Mouse (Mus musculus) stomach, embryonic 16.5 days (tissue): ENCODE data around the gene Misp. TPM values are rescaled to one million over a fixed set of nuclear protein-coding genes. Genes with fewer than 3 reads are reported as not detected.

Experiments
- ATAC-seq: fragments of 200-750 bp; cut with Nextera tagmentation; 2 replicates; pipeline ENCODE4 v1.8.0; 2017; ENCODE audit warnings: moderate number of reproducible peaks, moderate TSS enrichment; ENCODE audit not compliant: insufficient read depth, low FRiP score
- H3K27ac ChIP-seq: fragments of 300-500 bp; sonication (generic); 2 replicates; pipeline ENCODE4 v1.5.1; 2014; ENCODE audit warnings: low read length
- H3K27me3 ChIP-seq: fragments of 300-500 bp; sonication (generic); 2 replicates; pipeline ENCODE4 v1.6.1; 2014; ENCODE audit warnings: low read length, control low read depth, mixed read lengths; ENCODE audit not compliant: control insufficient read depth, insufficient read depth
- H3K36me3 ChIP-seq: fragments of 300-500 bp; sonication (generic); 2 replicates; pipeline ENCODE4 v1.6.1; 2014; ENCODE audit warnings: low read length; ENCODE audit not compliant: control insufficient read depth, insufficient read depth
- H3K4me1 ChIP-seq: fragments of 300-500 bp; sonication (generic); 2 replicates; pipeline ENCODE4 v1.6.1; 2014; ENCODE audit warnings: low read length, control low read depth, mixed read lengths; ENCODE audit not compliant: control insufficient read depth, insufficient read depth
- H3K4me2 ChIP-seq: fragments of 300-500 bp; sonication (generic); 2 replicates; pipeline ENCODE4 v1.6.1; 2014; ENCODE audit warnings: low read depth, low read length, mixed read lengths
- H3K4me3 ChIP-seq: fragments of 300-500 bp; sonication (generic); replicated peaks from 2 replicates; pipeline ENCODE4 v1.5.1; 2014; ENCODE audit warnings: mild to moderate bottlenecking, low read length
- H3K9ac ChIP-seq: fragments of 300-500 bp; sonication (generic); 2 replicates; pipeline ENCODE4 v1.6.1; 2014; ENCODE audit warnings: low read length
- H3K9me3 ChIP-seq: fragments of 300-500 bp; sonication (generic); replicated peaks from 2 replicates; pipeline ENCODE4 v1.6.1; 2016; ENCODE audit warnings: low read length, control low read depth; ENCODE audit not compliant: control insufficient read depth
- WGBS: fragments of 180-500 bp; shearing (Covaris S2); extraction: QIAGEN DNeasy Blood & Tissue Kit; methylation state at CpG from one replicate; pipeline ENCODE4 v1.1.7; 2014; 5-methylcytosine and 5-hydroxymethylcytosine counted together
- polyA plus RNA-seq: library from polyadenylated mRNA; unstranded; fragments of >200 nt; fragmentation: Nextera tagmentation; extraction: Ambion mirVana; gene quantifications from 2 replicates; pipeline ENCODE4 v1.2.1, GENCODE M21; 2015

Misp gene
- polyA plus RNA-seq, 1 experiment from 2014 or later: 50.6 TPM

DNA sequence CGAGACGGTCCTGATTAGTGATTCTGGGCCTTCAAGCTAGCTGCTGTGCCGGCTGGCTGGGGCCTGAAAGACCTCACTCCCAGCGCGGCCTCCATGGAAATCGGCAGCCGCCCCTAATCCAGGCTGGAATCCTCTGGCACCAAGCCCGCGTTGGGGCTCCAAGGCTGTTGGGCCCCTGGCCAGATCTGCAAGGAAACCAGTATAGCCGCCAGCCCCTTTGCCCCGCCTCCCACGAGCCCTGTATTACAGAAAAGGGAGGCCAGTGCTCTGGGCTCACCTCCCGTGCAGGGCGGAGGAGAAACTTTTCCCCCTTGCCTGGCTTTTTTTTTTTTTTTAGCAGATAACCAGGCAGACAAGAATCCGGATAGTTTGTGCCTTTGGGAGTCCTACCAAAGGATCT is 32.6 kb downstream of the Misp start:
- H3K9me3 ChIP-seq: no peaks in the 10 kb centered on the region
- peak overlapping the region; percentile 91 for H3K4me2 ChIP-seq
- peaks cover 47% of the 10 kb centered on the region for H3K4me1 ChIP-seq
- no peaks in the 10 kb centered on the region for H3K27me3 ChIP-seq
- ATAC-seq: peak; percentile 66
- under 1% methylated on average over 15 of the region's 15 CpGs for WGBS
- peak overlapping the region; percentile 84 for H3K9ac ChIP-seq
- peak overlapping the region; percentile 97 for H3K4me3 ChIP-seq
- H3K27ac ChIP-seq: peak overlapping the region; percentile 100
- no peaks in the 10 kb centered on the region for H3K36me3 ChIP-seq

DNA sequence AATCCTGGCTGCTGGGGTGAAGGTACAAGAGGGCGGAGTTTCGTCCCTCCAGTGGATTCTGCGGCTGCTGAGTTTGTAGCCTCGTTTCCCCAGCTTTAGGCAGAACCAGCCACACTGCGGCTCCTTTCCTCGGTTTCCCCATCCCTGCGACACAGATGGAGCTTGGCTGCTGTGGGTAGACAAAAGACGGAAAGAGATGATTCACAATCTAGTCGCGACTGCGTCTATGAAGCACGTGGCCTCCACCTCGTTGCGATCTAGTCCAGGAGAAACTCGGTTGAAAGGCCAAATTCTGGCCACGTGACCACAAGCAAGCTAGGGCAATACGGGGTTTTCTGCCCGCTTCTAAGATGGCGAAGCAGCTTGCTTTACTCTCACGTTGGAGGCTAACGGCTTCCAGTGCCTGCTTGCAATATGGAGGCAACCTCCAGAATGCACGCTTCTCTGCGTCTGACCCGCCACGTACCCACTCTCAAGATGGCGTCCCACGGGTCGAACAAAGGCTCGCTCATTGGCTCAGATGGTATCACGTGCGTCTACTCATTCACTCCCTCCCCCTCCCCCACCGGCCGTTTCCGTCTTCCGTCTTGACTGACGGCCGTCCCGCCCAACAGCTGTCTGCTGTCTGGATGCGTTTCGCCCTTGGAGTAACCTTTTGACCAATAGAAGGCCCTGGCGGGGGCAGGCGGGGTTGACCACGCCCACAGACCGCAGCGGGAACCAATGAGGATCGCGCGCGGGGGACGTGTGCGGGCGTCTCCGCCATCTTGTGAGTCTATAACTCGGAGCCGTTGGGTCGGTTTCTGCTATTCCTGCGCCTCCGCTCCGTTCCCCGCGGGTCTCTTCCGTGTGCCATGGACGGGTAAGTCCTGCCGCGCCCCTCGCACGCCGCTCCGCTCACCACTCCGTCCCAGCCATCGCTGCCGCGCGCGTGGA is 33.3 kb downstream of the Misp start, which contains the start of gene Ptbp1:
TSS of gene Ptbp1 (plus strand) at position 568 of the 936 bp plus-strand sequence.
- Histone ChIP-seq H3K4me2 (peak within 1 kb of the TSS; percentile 91), H3K4me3 (peak within 1 kb of the TSS; percentile 97), H3K36me3 (peaks cover under 1% of the 10 kb centered on the region), H3K9ac (peak within 1 kb of the TSS; percentile 99), H3K4me1 (peaks cover 55% of the 10 kb centered on the region), H3K27me3 (no peaks in the 10 kb centered on the region), H3K27ac (peak within 1 kb of the TSS; percentile 100), H3K9me3 (no peaks in the 10 kb centered on the region)
- under 1% methylated on average over 75 of the region's 75 CpGs for WGBS
- peak; percentile 92 for ATAC-seq

DNA sequence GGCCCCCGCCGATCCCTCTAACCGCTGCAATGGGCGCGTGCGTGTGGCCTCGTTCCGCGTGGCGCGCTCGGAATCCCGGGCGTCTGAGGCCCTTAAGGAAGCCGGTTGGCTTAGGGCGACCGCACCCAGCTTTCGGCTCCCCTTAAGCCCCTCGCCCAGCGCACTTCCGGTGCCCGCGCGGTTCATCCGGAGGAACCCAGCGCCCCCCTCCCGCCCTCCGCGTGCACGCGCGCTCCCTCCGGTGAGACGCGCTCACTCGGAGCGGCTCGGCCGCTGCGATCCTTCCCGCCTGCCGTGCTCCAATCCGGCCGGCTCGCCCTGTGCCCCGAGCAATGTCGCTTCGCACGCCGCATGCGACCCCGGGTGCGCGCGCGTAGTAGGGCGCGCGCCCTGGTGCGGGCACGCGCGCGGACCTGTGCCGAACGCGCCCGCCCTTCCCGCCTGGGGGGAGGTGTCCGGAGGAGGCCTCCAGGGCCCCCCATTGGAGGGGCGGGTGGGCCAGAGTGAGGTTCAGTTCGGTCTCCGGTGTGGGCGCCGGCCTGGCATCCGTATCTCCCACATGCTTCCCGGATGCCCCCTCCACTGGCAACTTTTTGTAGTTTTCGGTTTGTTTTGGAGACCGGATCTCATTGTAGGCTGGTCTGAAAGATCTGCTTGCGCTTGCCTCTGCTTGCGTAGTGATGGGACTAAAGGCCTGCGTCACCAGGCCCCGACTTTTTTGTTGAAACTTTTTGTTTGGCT is 34.2 kb downstream of the Misp start:
- Histone ChIP-seq H3K4me1 (peaks cover 56% of the 10 kb centered on the region), H3K36me3 (peaks cover 9% of the 10 kb centered on the region), H3K27ac (peak overlapping the region; percentile 100), H3K27me3 (no peaks in the 10 kb centered on the region), H3K9me3 (no peaks in the 10 kb centered on the region), H3K9ac (peak overlapping the region; percentile 99), H3K4me3 (peak overlapping the region; percentile 97), H3K4me2 (peak overlapping the region; percentile 89)
- WGBS: under 1% methylated on average over 82 of the region's 83 CpGs
- ATAC-seq: peak; percentile 3; the same call in 1 of the 2 replicates

DNA sequence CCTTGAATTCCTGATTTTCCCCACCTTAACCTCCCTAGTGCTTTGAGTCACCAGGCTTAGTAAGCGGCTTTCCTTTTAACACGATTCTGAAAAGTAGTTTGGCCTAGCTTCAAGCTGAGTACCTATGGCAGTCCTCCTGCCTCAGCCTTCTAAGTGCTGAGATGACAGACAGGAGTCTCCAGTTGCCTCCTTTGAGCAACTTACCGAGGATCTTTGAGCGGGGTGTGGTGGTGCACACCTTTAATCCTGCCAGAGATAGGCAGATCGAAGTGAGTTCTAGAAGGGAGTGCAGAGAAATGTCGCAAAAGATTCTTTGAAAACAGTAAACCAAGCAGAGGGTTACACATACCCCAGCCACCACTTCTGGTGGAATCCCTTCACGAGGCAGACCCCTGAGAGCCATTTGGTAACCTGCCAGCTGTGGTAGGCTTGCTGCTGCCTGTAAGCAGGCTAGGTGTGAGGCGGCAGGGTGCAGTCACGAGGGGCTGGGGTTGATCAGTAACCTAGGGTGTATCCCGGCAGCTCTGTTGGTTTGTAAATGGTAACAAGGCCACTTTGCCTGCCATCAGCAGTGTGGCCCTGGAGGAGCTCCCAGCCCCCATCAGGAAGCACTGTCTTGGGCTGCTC is 34.9 kb downstream of the Misp start:
- Histone ChIP-seq H3K27me3 (no peaks in the 10 kb centered on the region), H3K9ac (peak overlapping the region; percentile 99), H3K36me3 (peaks cover 16% of the 10 kb centered on the region), H3K9me3 (no peaks in the 10 kb centered on the region), H3K4me1 (peaks cover 56% of the 10 kb centered on the region), H3K27ac (peak overlapping the region; percentile 100), H3K4me3 (peak overlapping the region; percentile 97), H3K4me2 (peak overlapping the region; percentile 89)
- WGBS: 2% methylated on average over 10 of the region's 10 CpGs
- ATAC-seq: no peak

DNA sequence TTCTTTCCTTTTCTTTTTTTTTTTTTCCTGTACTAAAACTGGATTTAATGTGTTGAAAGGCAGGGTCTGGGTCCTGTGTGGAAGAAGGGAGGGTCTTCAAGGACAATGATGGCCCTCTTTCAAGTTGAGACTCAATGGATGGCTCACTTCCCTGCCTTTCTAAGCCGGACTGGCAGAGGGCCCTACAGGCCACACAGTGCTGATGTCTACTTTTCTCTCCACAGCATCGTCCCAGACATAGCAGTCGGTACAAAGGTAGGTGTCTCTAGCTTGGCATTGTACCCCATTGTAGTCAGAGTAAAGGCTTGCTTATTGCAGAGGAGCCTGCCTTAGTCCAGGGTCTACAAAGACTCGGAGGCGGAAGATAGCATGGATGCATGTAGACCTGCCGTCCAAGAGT is 35.5 kb downstream of the Misp start:
- H3K4me2 ChIP-seq: peak overlapping the region; percentile 89
- ATAC-seq: no peak
- peak overlapping the region; percentile 99 for H3K9ac ChIP-seq
- H3K9me3 ChIP-seq: no peaks in the 10 kb centered on the region
- H3K4me3 ChIP-seq: peak overlapping the region; percentile 97
- peak overlapping the region; percentile 100 for H3K27ac ChIP-seq
- 19% methylated on average over 6 of the region's 6 CpGs for WGBS
- H3K4me1 ChIP-seq: peaks cover 53% of the 10 kb centered on the region
- H3K27me3 ChIP-seq: no peaks in the 10 kb centered on the region
- peaks cover 20% of the 10 kb centered on the region for H3K36me3 ChIP-seq

DNA sequence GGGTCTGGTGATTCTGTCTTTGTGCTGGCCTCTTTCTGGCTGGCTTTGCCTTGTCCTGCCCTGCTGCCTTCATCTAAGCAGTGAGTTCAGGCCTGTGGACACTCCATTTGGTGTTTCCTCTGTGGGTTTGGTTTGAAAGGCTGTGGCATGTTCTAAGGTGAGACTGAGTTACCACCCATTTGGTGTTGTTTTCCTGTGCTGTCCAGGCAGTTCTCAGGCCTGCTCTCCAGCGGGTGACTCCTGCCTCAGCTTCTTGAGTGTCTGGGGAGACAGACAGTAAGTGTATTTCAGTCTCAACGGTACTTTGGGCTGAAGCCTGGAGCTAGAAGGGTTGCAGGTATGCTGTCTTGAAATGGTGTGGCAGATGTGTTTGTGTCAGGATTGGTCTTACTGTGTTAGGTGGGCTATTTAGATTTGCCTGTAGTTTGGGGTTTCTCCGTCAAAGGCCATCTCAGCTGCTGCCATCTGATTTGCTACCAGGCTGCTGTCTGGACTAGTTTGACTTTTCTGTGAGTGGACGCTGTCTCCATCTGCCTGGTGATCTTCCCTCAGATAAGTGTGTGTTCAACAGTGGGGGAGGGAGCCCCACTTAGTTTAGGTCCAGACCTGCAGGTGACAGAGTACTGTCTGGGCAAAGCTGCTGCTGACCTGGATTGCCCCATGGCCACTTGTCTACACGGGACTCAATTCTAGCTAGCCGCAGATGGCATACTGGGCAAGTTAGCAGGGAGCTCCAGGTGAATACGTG is 36.1 kb downstream of the Misp start:
- H3K9me3 ChIP-seq: no peaks in the 10 kb centered on the region
- H3K27me3 ChIP-seq: no peaks in the 10 kb centered on the region
- peak overlapping the region; percentile 89 for H3K4me2 ChIP-seq
- peak overlapping the region; percentile 100 for H3K27ac ChIP-seq
- H3K36me3 ChIP-seq: peaks cover 25% of the 10 kb centered on the region
- WGBS: 21% methylated on average over 7 of the region's 7 CpGs
- peak overlapping the region; percentile 99 for H3K9ac ChIP-seq
- H3K4me3 ChIP-seq: peak overlapping the region; percentile 97
- peaks cover 47% of the 10 kb centered on the region for H3K4me1 ChIP-seq
- no peak for ATAC-seq

DNA sequence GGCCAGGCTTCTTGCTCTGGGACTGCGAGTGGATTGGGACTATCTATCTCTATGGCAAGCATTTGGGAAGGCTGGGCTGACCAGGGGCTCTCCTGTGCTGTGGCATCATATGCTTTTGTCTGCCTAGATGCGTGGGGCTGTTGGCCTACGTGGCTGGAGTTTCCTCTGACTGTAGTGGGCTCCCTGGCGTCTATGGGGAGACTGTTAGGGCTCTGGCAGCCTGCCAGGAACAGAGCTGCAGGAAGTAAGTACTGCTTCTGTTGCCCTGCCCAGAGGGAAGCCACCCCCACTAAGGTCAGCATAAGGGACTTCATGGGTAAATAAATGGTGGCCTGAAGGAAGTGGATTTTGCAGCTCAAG is 36.6 kb downstream of the Misp start:
- Histone ChIP-seq H3K27ac (peak overlapping the region; percentile 100), H3K27me3 (no peaks in the 10 kb centered on the region), H3K4me3 (peak overlapping the region; percentile 97), H3K9me3 (no peaks in the 10 kb centered on the region), H3K36me3 (peaks cover 31% of the 10 kb centered on the region), H3K4me1 (peaks cover 42% of the 10 kb centered on the region), H3K4me2 (peak overlapping the region; percentile 89), H3K9ac (peak overlapping the region; percentile 99)
- no peak for ATAC-seq
- WGBS: 2% methylated on average over 4 of the region's 4 CpGs

DNA sequence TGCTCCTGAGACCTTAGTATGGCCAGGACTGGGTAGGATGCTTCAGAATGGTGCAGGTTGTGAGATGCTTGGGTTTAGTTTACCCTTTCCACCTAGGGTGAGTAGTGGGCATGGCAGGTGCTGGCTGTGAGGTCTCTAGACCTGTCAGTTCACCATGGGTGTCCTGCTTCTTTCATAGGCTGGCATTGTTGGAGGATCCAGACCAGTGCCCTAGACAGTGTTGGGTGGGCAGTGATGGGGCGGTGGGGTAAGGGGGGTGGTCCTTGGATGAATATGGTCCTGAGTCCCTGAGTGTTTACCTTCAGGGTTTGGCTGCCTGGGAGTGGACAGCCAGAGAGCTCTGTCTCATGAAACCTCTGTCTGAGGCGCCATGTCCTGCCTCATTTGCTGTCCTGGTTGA is 37.1 kb downstream of the Misp start:
- 57% methylated on average over 2 of the region's 2 CpGs for WGBS

More for the DNA sequence above, 37.1 kb downstream of the Misp start:
- H3K4me3 ChIP-seq: peak overlapping the region; percentile 97
- peak overlapping the region; percentile 89 for H3K4me2 ChIP-seq
- peak overlapping the region; percentile 99 for H3K9ac ChIP-seq
- no peaks in the 10 kb centered on the region for H3K27me3 ChIP-seq
- no peaks in the 10 kb centered on the region for H3K9me3 ChIP-seq
- no peak for ATAC-seq
- peaks cover 35% of the 10 kb centered on the region for H3K36me3 ChIP-seq
- H3K27ac ChIP-seq: peak overlapping the region; percentile 52
- H3K4me1 ChIP-seq: peaks cover 37% of the 10 kb centered on the region
